Mouse (Mus musculus): ENCODE results near the gene 2010111I01Rik. TPM values are rescaled to one million over a fixed set of nuclear protein-coding genes. Genes with fewer than 3 reads are reported as not detected.

The 2010111I01Rik gene
- total and polyA plus RNA-seq, 3 experiments, result 26.3 to 32.7 TPM; not detected in 1

DNA sequence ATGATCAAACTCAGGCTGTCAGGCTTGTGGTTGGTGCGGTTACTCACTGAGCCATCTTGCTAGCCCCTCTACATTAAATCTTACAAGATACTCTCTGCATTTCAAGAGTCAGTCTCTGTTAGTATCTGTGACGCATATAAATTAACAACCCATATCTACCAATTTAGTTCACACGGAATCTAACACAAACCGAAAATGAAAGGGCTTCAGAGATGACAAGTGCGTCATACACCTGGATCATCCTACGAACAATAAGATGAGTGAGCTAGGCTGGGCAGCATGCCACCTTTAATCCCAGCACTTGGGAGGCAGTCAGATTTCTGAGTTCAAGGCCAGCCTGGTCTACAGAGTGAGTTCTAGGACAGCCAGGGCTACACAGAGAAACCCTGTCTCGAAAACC lies 355.1 kb downstream of the 2010111I01Rik start:
- TF ChIP-seq CHD2 (IDR thresholded peaks at IDR 0.05; ENCODE audit: low read length) (no peak), BHLHE40 (IDR thresholded peaks at IDR 0.05; ENCODE audit: borderline replicate concordance, low read depth, low read length) (no peak)
- Histone ChIP-seq H3K79me2 (ENCODE audit: control insufficient read depth, insufficient read depth, low read length, poor library complexity) (no peaks in the 10 kb centered on the region), H3K4me1 (ENCODE audit: control insufficient read depth in 1 of 2, insufficient read depth in 2 of 2, low read length in 2 of 2) (peaks cover 4 to 11% of the 10 kb centered on the region in 2 experiments), H3K27me3 (ENCODE audit: control insufficient read depth in 1 of 2, insufficient read depth in 2 of 2, low read length in 2 of 2) (no peaks in the 10 kb centered on the region), H3K9ac (ENCODE audit: control insufficient read depth, low read depth, low read length, poor library complexity, severe bottlenecking) (no peak overlapping the region), H3K4me3 (ENCODE audit: control insufficient read depth in 1 of 2, insufficient read depth in 1 of 2, low read depth in 2 of 2, low read length in 2 of 2) (no peak overlapping the region), H3K27ac (ENCODE audit: control insufficient read depth, low read depth, low read length) (no peak overlapping the region), H3K9me3 (replicated peaks; ENCODE audit: insufficient read depth, low read length) (no peaks in the 10 kb centered on the region), H3K36me3 (ENCODE audit: control insufficient read depth in 1 of 2, insufficient read depth in 2 of 2, low read length in 2 of 2) (peaks cover 0 to 12% of the 10 kb centered on the region in 2 experiments; a peak in 2 of 4 replicates)
- DNase-seq (ENCODE audit: low read depth, low spot score), result no peak

DNA sequence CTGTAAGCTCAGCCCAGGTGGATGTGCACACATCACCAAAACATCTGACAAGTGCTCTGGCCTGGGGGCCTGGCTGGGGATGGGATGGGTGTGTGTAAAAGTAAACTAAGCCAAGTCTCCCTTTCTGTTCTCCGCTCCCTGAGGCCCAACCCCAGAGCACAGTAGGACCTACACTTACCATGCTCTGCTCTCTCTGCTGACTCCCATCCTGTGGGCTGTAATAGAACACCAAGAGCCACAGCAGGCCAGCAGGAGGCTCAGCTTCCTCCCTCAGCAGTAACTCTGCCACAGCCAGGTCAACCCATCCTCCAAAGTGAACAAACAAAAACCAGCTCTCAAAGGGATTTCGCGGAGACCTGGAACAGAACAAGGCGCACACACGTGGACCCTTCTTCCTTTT lies 357.0 kb downstream of the 2010111I01Rik start:
- no peak for DNase-seq (ENCODE audit: low read depth, low spot score)
- Histone ChIP-seq H3K79me2 (ENCODE audit: control insufficient read depth, insufficient read depth, low read length, poor library complexity) (no peaks in the 10 kb centered on the region), H3K27me3 (ENCODE audit: control insufficient read depth in 1 of 2, insufficient read depth in 2 of 2, low read length in 2 of 2) (no peaks in the 10 kb centered on the region), H3K9ac (ENCODE audit: control insufficient read depth, low read depth, low read length, poor library complexity, severe bottlenecking) (no peak overlapping the region), H3K4me1 (ENCODE audit: control insufficient read depth in 1 of 2, insufficient read depth in 2 of 2, low read length in 2 of 2) (peaks cover 6 to 20% of the 10 kb centered on the region in 2 experiments), H3K4me3 (ENCODE audit: control insufficient read depth in 1 of 2, insufficient read depth in 1 of 2, low read depth in 2 of 2, low read length in 2 of 2) (no peak overlapping the region), H3K27ac (ENCODE audit: control insufficient read depth, low read depth, low read length) (no peak overlapping the region), H3K9me3 (replicated peaks; ENCODE audit: insufficient read depth, low read length) (no peaks in the 10 kb centered on the region), H3K36me3 (ENCODE audit: control insufficient read depth in 1 of 2, insufficient read depth in 2 of 2, low read length in 2 of 2) (peaks cover 0 to 17% of the 10 kb centered on the region in 2 experiments; a peak in 2 of 4 replicates)
- TF ChIP-seq MAZ (IDR thresholded peaks at IDR 0.05; ENCODE audit: low read depth, low read length) (no peak), ZMIZ1 (IDR thresholded peaks at IDR 0.05; ENCODE audit: low read depth, low read length) (no peak), RAD21 (IDR thresholded peaks at IDR 0.05; ENCODE audit: low read depth, low read length) (no peak)

DNA sequence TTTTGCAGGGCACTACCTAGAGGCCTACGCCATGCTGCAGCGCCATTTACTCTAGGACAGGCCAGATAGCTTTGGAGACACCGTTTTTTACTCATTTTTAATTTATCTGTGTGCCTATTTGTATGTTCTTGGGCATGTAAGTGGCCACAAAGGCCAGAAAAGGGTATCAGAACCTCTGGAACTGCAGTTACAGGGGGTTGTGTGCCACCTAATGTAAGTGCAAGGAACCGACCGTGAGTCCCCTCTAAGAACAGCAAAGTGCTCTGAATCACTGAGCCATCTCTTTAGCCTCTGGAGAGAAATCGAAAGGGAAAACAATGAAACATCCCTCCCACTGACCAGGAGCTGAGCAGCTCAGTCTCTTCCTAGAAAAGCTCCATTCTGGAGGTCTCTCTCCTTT lies 358.1 kb downstream of the 2010111I01Rik start:
- Histone ChIP-seq H3K4me3 (ENCODE audit: control insufficient read depth in 1 of 2, insufficient read depth in 1 of 2, low read depth in 2 of 2, low read length in 2 of 2) (no peak overlapping the region), H3K27me3 (ENCODE audit: control insufficient read depth in 1 of 2, insufficient read depth in 2 of 2, low read length in 2 of 2) (no peaks in the 10 kb centered on the region), H3K4me1 (ENCODE audit: control insufficient read depth in 1 of 2, insufficient read depth in 2 of 2, low read length in 2 of 2) (peaks cover 6 to 20% of the 10 kb centered on the region in 2 experiments), H3K9ac (ENCODE audit: control insufficient read depth, low read depth, low read length, poor library complexity, severe bottlenecking) (no peak overlapping the region), H3K36me3 (ENCODE audit: control insufficient read depth in 1 of 2, insufficient read depth in 2 of 2, low read length in 2 of 2) (peaks cover 0 to 17% of the 10 kb centered on the region in 2 experiments; a peak in 2 of 4 replicates), H3K79me2 (ENCODE audit: control insufficient read depth, insufficient read depth, low read length, poor library complexity) (no peaks in the 10 kb centered on the region), H3K27ac (ENCODE audit: control insufficient read depth, low read depth, low read length) (no peak overlapping the region), H3K9me3 (replicated peaks; ENCODE audit: insufficient read depth, low read length) (no peaks in the 10 kb centered on the region)
- TF ChIP-seq MYB (IDR thresholded peaks at IDR 0.05; ENCODE audit: low read depth, low read length), result no peak
- TF ChIP-seq ETS1 (IDR thresholded peaks at IDR 0.05; ENCODE audit: low read depth, low read length), result no peak
- no peak for TF ChIP-seq CTCF (IDR thresholded peaks at IDR 0.05 in 2 of 3, conservative IDR thresholded peaks at IDR 0.05 in 1 of 3; ENCODE audit: control insufficient read depth in 1 of 3, insufficient read depth in 1 of 3, low read depth in 2 of 3, low read length in 3 of 3, poor library complexity in 1 of 3, severe bottlenecking in 1 of 3)
- no peak for TF ChIP-seq RCOR1 (IDR thresholded peaks at IDR 0.05; ENCODE audit: low read depth, low read length)
- TF ChIP-seq USF1 (IDR thresholded peaks at IDR 0.05; ENCODE audit: low read depth, low read length), result no peak
- no peak for TF ChIP-seq SIN3A (IDR thresholded peaks at IDR 0.05; ENCODE audit: low read length)
- no peak for TF ChIP-seq UBTF (IDR thresholded peaks at IDR 0.05; ENCODE audit: borderline replicate concordance, insufficient read depth, low read depth, low read length)
- no peak for TF ChIP-seq TCF12 (IDR thresholded peaks at IDR 0.05; ENCODE audit: low read depth, low read length)
- no peak for DNase-seq (ENCODE audit: low read depth, low spot score)

All from MEL (cell line).